Mouse (Mus musculus) CD4-positive helper T cell, adult 2 months (primary cell): ENCODE results near the gene Abhd4.
A peak's percentile ranks its signal among the peaks of the same experiment; 100 is the strongest.

Experiments
- DNase-seq: peaks from one replicate; pipeline ENCODE4 v3.0.0-alpha.2; 2012; ENCODE audit warnings: low read depth, missing footprints, low spot score

Abhd4 gene

DNA sequence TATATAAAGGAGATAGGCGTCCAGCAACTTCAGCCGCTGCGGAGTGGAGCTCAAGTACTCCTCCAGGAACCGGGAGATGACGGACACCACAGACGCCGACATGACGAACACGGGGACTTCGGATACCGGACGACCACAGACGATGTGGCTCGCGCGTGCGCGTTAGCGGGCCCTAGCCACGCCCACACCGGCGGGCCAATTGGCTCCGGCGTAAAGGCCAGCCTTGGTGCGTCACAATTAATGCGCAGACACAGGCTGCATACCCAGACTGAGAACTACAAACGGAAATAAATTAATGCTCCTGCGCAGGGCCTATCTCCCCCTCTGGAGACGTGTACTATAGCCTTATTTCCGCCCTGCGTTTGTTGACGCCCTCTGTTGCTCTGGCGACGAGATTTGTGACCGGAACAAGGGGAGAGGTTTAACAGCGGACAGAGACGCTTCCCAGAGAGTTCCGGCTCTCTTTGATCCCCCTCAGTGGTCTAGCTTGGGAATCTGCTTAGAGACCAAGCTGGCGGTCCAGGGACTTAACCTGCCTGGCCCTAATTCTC is at the start of gene Abhd4, which contains the start of gene Dad1:
Abhd4 (plus strand) TSS at position 448 of the 551 bp plus-strand sequence.
Dad1 (minus strand) TSS at position 364 of the 551 bp plus-strand sequence.
- peak; percentile 99 for DNase-seq

DNA sequence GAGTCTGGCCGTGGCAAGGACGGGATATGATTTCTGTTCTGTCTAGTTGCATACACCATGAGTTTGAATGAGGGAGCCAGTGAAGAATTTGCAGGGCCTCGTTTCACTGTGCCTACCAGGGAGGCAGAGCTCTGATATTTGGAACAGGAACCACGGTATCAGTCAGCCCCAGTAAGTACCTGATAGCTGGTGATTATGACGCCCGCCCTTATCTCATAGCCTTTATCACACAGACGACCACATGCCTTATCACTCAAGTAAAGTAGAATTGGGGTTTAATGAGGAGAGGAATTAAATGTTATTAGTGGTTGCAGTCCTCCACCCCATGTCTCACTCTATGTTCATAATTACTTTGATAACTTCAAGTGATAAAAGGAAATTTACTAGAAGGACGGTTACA is 49.7 kb upstream of the Abhd4 start:
- DNase-seq, result peak; percentile 73

DNA sequence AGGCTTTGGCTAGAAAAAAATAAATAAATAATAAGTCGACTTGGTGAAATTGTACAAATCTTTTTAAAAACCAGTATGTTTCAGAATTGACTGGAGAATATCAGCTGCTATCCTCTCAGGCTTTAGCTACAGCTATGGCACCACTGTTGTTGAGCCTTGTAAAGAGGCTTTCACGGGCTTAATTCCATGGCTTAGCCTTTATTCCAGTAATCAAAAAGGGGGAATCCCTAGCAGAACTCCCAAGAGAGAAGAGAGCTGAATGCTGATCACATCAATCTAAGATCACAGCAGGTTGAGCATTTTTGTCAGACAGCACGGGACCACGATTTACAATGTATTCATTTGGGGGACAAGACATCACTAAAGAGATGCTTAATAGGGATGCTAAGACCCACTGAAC is 49.2 kb upstream of the Abhd4 start:
- DNase-seq, result no peak

DNA sequence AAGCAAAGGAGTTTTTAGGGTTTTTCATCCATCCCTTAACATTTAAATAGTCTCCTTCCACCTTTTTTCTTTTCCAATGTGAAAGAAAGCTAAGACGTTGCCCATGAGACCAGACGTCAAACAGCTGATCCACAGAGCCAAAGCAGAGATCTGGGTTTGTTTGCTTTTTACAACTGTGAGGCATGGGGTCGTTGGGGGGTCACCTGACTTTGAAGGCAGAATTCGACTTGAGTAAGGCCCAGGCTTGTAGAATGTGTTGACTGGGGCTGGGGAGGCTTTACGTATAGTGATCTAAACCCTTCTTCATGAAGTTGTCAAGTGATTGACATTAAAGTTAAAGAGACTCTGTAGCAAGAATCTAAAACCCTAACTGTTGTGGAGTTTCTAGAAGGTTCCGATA is 48.1 kb upstream of the Abhd4 start:
- DNase-seq, result no peak

DNA sequence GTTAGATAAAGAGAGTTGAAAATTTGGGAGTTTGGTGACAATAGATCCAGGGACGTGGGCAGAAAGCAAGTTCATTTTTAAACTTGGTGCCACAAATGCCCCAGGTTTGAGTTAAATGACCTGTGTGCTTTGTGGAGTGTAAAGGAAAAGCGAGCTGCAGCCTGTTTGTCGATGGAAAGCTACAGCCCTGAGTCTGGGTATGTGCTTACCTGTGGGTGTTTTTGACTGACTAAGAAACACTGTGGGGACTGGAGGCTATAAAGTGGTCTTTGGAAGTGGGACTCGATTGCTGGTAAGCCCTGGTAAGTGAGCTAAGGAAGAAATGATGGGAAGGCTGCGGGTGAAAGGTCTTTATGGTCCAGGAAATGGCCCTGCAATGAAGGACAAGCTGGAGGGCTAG is 47.7 kb upstream of the Abhd4 start:
- DNase-seq, result no peak

DNA sequence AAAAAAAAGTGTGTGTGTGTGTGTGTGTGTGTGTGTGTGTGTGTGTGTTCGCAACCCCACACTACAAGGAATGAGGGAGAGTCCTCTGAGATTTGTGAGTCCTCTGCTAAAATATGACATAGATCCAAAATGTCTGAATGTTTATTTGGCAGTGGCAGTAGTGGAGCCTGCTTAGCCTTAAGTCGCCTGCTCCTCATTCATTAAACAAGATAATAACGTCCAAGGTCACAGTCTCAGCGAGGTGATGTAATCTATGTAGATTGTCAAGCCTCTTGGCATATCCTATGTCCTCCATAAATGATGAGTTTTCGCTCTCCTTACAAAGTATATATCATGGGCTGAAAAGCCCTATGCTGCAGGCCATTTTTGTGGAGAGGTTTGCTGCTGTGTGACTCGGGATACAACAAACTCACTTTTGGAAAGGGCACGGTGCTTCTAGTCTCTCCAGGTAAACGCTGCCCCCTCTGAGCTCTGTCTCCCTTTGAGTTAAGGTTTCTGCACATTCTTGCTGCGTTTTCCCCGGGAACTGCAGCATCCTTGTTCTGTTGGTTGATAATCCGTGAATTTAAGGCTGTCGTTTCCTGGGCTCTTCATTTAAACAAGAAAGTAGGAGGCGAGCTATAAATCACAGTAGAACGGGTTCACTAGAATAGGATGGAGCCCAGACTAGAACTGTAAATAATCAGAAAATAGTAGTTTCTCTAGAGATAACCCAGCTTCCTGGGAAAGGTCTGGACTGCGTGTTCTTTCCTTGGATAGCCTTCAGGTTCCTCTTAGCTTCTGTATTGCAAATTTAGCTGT is 47.0 kb upstream of the Abhd4 start:
- DNase-seq, result no peak

DNA sequence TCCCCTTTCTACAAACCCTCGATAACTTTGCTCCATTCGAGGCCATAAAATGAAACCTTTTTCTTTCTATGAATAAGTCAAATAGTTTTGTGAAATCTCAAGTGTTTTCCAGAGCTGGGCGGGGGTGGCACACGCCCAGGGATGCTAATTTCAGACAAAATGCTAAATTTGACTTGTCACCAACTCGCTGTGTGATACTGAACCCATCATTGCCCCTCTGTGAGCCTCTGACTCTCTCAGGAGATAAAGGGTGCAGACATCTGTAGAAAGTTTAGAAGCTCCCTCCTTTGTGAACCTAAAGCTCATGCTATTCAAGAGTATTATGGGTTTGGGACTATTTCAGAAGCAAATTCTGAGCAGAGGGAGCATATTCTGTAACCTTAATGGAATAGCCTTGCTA is 46.1 kb upstream of the Abhd4 start:
- no peak for DNase-seq

DNA sequence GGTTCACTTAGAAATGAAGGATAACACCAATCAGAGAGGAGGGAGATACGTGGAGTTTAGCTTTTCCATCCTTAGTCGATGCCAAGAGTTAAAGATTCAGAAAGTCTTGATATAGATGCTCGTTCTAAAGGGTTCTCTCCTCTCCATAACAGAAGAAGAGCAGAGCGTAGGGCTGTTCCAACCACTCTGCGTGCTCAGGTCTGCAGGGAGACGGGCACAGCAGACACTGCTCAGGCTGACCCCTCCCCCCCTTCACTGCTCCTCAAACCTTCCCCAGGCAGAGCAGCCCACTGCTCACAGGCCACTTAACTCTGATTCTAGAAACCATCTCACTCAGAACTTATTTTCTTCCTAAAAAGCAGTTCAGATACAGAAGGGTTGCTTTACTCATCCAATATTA is 45.2 kb upstream of the Abhd4 start:
- no peak for DNase-seq

DNA sequence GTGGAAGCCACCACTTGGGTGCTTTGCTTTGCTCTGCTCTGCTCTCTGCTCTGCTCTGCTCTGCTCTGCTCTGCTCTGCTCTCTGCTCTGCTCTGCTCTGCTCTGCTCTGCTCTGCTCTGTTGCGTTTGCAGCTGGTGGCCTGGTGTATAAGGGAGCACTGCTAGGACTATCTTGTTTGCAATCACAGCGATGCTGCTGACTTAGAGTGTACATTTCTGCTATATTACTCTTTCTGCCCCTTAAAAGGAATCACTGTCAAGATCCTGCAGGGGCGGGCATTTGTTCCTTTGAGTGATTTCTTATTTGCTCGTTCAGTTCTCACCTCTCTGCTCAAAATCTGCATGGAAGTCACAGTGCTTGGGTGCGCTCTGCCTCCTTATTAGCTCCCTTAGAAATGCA is 44.1 kb upstream of the Abhd4 start:
- DNase-seq, result peak; percentile 67

DNA sequence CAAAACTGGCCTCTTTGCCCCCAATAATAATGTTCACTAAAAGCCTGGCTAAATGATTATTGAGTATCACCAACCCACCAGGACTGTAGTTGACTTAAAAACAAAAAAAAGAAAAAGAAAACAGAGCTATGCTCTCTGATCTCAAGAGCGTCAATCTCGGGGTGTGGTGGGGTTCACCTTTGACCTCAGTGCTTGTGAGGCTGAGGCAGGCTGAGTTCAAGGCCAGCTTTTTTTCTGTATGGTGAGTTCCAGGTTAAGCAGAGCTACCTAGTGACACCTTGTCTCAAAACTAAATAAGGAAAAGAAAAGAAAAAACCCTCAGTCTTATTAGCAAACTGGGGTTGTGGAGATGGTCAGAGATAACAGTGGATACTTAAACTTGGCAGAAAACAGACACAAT is 43.6 kb upstream of the Abhd4 start:
- peak; percentile 72 for DNase-seq

DNA sequence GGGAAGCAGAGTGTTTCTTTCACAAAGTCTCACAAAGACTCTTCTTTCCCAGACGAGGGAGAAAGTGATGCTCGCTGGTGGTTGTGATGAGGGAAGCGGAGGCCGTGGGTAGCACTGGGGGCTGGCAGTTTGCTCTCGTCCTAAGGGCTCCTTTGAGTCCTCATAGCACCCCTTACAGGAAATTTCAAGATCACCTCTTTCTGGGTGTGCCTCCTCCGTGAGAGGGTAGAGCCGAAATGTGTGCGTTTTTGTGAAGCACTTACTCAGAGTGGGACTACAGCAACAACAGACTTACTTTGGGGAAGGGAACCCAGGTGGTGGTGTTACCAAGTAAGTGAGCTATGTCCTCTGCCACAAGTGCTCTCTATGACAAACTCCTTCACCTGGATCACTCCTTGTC is 42.8 kb upstream of the Abhd4 start:
- DNase-seq, result peak; percentile 72

DNA sequence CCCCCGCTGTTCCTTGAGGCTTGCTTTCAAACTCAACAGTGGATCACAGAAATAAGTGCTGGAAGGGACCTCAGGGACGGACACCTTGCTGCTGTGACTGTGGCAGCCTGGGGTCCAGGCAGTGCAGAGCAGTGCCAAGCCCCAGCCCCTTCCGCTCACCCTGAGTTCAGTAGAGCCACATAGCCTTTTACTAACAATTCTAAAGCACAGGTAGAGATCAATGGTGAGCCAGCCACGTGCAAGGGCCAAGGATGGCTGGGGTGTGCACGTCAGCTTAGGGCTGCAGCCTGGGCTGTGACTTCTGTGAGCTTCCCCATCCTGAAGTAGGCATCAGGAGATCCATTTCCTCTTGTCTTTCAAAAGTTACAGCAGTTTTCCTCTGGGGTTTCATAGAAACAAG is 42.2 kb upstream of the Abhd4 start:
- DNase-seq, result peak; percentile 69

DNA sequence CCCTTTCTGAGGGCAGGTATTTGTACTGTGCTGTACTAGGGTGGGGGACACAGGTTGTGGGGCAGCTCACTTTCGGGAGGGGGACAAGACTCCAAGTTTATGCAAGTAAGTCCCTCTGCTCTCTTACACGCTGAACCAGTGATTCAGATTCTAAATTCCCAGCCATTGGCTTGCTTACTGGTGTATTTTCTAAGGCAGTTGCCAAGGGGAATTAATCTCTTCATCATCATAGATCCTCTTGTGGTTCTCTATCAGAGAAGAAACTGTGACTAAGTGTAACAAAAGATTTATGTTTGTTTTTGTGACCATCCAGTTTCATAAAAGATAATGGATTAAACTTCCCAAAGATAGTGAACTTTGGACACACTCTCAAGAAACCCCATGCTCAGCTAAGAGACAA is 40.3 kb upstream of the Abhd4 start:
- DNase-seq, result peak; percentile 70

DNA sequence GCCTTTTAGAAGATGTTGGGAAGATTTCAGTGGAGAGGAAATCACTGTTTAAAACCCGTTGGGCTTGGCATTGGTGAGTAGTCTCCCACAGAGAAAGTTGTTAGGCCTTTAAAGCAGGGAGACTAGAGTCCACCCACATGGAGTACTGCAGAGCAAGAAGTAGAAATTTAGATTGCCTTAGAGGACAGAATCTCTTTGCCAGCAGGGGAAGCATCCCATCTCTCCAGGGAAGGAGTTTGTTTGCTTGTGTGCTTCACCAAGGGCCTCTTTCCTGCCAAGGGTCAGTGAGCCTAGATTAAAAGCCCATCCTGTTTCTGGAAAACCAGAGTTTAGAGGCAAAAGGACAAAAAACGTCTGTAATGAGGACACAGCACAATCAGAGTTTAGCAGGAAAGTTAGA is 39.5 kb upstream of the Abhd4 start:
- DNase-seq, result no peak

DNA sequence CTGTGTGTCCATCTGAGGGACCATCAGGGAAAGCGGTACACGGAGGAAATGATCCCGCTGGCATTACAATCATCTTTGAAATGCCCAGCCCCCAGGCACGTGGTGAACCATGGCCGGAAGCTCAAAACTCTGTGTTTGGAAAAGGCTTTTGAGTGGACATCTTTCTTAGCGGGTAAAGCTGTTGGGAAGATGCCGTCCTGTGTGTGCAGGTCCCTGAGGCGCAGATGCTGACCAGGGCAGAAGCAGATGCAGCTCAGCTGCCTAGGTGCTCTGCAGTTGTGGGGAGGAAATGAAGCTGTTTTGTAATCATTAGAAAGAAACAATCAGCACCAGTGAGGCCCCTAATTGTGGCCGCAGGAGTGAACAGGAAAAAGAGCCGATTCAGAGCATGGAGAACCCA is 39.1 kb upstream of the Abhd4 start:
- DNase-seq, result no peak

DNA sequence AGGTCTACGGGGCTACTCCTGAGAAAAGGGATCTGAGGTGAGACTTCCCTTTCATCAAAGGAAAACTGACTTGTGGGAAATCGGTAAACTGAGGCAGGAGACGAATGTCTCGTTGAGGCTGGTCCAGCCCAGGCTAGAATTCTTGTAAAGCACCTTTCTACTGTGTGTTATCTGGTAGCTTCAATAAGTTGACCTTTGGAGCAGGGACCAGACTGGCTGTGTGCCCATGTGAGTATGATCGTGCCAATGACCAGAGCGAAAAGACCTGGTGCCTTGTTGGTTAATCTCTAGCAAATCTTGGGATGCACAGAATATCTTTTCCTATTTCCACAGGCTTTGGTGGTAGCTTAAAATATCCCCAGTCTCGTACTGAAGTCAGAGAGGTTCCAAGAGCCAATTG is 37.9 kb upstream of the Abhd4 start:
- DNase-seq, result no peak

DNA sequence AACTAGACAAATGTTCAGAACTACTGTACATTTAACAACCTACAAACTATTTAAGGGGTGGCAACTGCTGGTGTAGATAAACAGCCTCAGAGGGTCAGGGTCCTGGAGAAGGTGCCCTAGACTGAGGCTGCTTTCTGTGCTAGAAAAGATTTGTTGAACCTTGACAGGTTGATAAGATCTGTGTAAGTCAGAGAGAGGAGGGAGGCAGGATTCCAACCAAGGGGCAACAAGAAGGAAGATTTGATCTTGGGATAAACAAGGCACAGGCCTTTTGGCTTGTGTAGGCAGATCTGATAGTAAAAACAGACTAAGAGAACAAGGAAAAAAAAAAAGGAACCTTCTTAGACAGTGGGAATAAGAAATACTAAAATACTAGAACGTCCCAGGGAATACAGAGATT is 35.8 kb upstream of the Abhd4 start:
- no peak for DNase-seq

DNA sequence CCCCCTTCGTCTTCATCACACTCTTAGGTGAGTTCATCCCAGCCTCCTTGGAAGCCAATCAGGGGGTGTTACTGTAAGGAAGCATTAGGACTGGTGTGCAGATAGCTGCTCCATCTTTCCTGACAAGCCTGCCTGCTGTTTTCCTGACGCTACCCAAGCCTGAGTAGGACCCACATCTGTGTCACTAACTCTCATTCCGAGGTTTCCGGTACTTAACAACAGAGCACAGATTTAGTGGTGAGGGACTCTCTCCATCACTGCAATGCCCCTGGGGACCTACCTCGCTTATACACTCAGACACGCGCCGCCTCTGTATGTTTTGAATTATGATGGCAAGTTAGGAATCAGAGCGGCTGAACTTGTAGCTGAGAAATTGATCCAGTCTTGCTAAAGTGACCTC is 35.3 kb upstream of the Abhd4 start:
- DNase-seq, result no peak

DNA sequence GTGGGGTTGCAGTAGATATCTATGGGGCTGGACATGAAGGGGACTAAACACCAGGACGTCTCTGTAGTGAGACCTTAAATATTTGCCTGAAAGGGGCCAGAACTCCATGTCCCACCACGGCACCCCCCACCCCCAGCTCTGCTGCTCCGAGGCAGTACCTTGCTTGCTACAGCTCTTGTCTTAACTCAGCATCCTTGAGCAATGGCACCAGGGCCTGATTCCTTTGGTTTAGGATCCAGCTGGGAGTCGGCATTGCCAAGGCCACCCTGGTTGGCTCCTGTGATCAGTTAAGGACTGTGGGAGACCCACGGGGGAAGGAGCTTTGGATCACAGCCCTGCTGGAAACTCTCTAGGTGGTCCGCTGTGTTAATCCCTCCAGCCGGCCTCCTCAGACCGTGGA is 34.7 kb upstream of the Abhd4 start:
- DNase-seq, result no peak

DNA sequence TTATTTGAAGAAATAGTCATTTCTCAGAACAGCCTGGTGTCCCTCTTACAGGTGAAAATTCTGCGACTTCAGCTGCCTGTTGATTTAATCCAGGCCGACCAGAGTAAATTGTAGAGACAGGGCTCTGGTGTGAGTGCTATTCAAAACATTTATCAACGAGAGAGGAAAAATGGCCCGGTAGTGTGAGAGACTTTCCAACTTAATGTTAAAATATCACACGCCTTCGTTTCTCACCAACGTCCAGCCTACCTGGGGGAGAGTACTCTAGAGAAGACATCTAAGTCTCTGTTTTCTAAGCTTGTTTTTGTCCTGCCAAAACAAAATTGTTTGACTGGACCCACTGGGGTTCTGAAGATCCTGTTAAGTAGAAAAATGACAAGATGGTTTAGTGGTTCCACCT is 34.1 kb upstream of the Abhd4 start:
- peak; percentile 36 for DNase-seq

DNA sequence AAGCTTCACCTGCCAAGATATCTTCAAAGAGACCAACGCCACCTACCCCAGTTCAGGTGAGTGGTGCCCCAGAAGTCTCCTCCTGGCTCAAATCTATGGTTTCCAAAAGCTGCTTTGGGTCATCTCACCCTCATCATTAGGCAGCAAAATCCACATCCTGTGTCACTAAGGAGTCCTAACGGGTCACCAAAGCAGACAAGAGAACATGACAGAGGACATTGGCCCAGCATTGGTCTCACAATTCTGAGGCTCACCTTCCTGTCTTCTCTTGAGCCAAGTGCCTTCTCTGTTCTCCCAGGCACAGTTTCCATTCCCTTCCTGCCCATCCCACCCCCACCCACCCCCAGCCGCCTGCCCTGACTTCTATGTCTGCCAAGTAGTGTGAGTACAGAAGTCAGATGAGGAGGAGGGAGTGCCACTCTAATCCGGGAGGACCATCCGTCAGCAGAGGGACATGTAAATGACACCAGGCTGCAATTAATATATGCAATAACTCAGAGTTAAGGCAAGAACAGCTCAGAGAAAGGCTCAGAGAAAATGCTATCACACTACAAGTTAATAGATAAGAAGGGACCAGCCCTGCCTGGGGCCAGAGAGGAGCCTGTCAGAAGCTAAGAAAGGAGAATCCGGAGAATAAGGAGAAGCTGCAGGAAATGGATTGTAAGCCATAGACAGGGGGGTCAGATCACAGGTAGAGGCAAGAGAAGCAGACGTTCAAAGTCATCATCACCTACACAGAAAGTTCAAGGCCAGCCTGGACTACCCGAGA is 33.1 kb upstream of the Abhd4 start:
- DNase-seq, result no peak

DNA sequence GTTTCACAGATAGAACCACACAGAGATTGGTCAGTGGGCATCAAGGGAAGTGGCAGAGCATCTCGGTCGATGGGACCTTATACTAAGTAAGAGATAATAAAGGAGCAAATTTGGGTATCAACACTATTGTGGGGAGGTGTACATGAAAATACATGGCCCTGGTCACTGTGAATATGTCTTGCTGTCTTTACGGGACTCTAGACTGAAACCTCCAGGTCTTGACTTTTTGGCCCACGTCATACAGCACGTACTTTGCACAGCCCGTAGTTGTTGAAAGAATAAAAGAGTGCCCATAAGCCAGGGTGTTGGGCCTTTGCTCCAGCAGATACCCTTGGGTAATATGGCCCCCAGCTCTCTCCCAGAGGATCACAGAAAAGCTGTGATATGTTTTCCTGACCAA is 32.3 kb upstream of the Abhd4 start:
- peak; percentile 70 for DNase-seq

DNA sequence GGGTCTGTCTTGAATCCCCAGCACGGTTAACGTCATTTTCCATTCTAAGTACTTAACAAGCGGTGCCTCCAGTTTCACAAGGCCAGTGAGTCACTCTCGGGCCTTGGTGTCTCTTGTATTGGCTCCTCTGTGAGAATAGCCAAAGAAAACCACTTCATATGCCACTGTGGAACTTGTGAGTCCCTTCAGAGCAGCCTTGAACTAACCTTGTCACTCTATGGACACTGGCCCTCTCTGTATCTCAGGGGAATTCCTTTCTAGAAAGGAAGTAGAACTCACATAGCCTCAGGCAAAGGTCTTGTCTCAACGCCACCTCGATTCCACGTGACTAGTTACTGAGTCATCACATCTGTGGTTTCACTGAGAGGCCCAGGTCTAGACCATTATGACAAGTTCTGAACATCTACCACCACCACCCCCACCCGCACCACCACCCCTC is 31.7 kb upstream of the Abhd4 start:
- peak; percentile 94 for DNase-seq
